Mouse (Mus musculus) retina, embryonic 14.5 days (tissue): ENCODE data around the gene D630045J12Rik.

Source experiments
- DNase-seq: peaks from one replicate; pipeline ENCODE4 v3.0.0-alpha.2; 2015; ENCODE audit warnings: low spot score

The D630045J12Rik gene

DNA sequence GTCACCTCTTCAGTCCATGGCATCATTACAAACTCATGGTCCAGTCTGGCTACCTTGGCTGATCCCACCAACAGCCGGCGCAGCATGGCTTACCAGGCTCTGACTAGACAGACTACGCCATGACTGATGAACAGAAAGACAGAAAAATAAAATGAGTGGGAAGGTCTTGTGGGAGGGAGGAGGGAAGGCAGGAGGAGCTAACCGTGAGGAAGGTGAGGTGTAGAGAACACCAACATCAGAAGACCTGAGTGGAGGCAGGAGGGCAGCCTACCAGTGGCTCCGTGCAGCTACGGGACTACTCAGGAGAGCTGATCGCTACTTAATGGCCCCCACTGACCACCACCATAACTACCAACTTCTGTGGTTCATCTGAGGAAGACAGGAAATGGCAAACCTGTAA, 60.9 kb downstream of the D630045J12Rik start:
- no peak for DNase-seq

GRCm38 (mm10) chr6:38186312-38186950, 67.4 kb downstream of the D630045J12Rik start:
- DNase-seq = no peak

DNA sequence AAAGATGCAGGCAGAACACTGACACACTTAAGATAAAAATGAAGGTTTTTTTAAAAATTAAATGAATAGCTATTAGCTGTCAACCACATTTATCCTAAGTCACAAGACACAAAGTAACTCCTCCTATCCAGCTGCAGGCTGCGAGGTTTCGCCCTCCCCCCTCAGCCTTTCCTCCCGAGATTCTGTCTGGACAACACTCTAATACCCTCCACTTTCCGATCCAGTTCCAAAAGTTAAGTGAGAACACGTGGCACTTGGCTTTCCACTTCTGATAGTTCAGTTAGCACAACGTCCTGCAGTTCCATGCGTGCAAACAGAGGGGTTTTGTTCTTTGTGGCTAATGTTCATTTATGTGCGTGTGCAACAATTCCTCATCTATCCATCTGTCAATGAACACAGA, 69.0 kb downstream of the D630045J12Rik start:
- no peak for DNase-seq

DNA sequence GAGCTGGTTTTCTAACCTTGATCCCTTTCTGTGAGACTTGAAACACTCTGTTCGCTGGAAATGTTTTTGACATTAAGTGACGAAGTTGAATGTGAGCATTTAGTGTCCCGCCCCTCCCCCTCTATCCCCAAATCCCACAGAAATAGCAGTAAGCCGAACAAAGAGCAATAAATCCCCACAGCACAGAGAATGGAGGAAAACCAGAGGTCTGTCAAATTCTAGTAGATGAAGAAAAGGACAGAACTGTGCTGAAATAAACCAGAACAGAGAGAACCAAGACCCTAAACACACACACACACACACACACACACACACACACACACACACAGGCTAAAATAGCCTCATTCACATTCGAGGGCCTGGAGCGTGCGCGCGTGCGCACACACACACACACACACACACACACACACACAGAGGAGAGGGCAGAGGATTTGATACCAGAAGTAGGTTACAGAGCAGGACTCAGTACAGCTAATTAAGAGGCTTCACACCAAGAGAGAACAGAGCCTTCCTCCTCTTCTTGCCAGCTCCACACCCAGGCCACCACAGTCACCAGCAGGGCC, 72.0 kb downstream of the D630045J12Rik start:
- no peak for DNase-seq

GRCm38 (mm10) chr6:38180669-38181068, 73.1 kb downstream of the D630045J12Rik start:
- DNase-seq = no peak

DNA sequence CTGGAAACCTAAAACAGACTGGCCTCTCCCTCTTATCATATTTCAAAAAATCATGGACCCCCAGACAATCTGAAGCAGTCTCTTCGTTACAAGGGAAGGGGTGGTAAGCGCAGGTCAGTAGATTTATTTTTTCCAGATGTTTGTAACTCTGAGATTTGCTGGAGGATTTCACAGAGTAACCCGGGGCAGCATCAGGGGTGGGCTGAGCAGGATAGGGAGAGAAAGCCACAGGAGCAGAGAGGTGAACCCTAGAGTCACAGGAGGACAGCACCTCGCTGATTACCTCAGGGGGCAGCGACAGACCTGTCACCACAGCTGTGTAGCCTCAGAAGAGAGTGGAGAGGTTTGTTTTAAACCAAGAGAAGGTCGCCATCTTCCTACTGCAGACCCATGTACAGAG, 88.4 kb downstream of the D630045J12Rik start:
- DNase-seq = no peak

GRCm38 (mm10) chr6:38164705-38165104, 89.1 kb downstream of the D630045J12Rik start:
- no peak for DNase-seq

GRCm38 (mm10) chr6:38162825-38163504, 90.8 kb downstream of the D630045J12Rik start:
- DNase-seq = no peak

DNA sequence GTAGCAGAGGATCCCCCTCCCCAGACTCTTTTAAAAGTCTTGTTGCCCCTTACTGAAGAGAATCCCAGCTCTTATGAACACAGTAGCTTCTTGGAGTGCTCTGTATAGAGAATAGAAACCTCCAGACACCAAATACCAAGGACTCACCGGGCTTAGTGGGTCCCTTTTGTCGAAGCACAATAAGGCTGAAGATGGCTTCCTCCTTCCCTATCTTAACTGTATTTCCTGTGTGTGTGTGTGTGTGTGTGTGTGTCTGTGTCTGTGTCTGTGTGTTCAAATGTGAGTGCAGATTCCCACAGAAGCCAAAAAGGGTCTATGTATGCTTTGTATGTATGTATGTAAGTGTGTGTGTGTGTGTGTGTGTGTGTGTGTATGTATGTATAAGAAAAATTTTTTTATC, 93.3 kb downstream of the D630045J12Rik start:
- no peak for DNase-seq

- DNase-seq = peak; percentile 96
These were observed 93.7 kb downstream of the D630045J12Rik start for GRCm38 (mm10) chr6:38160102-38160501.

DNA sequence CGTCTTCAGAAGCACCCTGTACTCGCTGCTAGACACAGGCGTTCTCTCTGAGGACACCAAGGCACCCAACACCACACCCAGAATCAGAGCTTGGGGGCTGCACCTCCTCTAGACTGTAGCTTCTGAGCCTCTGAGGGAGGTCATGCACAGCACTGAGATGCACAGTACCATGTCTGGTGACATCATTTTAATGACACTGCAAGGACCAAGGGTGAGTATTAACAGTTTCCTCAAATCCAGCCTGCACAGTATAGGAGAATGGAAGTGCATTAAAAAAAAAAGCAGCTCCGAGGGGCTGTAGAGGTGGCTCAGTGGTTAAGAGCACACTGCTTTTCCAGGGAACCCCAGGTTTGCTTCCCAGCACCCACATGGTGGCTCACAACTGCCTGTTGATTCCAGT, 94.2 kb downstream of the D630045J12Rik start:
- DNase-seq = no peak

DNA sequence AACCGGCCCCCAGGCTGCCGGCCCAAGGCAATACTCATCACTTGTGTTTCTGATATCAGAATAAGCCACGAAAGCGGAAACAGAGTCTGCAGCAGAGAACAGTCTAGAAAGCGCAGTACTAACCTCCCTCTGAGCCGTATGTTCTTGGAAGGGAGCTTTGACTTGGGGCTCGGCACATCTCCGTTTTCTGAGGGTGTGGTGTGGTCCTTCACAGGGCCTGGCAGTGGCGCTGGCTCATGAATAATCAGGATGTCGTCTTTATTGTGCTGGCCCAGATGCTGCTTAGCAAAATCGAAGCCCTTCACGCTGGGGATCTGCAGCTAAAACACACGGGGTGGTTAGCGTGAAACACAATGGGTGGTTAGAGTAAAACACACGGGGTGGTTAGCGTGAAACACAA, 95.9 kb downstream of the D630045J12Rik start:
- DNase-seq = no peak

DNA sequence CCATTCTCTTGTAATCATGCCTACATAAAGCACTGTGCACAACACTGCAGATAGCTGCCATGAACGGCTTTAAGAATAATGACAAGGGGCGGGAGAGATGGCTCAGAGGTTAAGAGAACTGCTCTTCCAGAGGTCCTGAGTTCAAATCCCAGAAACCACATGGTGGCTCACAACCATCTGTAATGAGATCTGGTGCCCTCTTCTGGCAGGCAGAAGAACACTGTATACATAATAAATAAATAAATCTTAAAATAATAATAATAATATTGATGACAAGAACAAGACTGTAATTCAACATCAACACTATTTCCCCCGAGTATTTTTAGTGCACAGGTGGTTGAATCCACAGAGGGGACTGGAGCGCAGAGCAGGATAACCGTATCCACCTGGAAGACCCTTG, 97.6 kb downstream of the D630045J12Rik start:
- DNase-seq = no peak

GRCm38 (mm10) chr6:38152305-38152704, 101.5 kb downstream of the D630045J12Rik start:
- no peak for DNase-seq

DNA sequence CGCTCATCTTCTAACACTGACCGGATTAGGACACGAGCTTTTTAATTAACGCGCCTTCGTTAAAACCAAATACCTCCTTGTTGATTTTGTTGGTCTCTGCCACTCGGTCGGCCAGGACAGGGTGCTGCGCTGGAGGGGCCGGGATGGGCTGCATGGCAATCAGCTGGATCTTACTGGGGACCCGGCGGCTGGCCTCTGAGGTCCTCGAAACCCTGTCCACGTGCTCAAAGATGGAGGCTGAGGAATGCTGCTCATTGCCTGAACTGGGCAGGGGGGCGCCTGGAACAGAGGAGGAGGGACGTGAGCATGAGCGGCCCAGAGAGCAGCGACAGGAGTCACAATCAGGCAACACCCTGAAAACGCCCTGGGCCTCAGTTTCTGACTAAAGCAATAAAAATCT, 104.3 kb downstream of the D630045J12Rik start:
- no peak for DNase-seq

GRCm38 (mm10) chr6:38148626-38149025, 105.2 kb downstream of the D630045J12Rik start:
- peak; percentile 74 for DNase-seq

GRCm38 (mm10) chr6:38147301-38147700, 106.5 kb downstream of the D630045J12Rik start:
- DNase-seq = no peak

DNA sequence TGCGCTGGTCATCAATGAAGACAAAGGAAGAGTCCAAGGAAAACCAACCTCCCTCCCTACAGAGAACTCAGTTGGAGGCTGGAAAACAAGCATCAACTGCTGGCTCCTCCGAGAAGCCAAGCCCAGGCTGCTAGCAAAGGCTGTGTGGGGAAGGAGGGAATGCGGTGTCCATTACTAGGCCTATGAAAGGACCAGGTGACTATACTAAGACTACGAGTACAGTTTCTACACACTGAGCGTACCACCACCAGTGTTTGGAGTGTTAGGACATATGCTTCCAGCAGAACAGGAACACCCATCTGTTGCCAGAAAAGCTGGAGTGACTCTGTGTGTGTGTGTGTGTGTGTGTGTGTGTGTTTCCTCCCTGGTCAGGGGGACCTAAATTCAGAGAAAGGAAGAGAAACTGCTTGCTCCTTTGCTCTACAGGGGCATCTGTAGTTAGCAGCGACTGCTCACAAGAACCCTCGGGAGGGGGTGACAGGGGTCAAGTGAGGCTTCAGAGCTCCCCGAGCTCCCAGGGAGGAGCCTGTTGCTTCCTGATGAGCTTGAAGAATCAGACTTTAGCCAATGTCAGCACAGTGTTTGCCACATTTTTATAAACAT, 108.2 kb downstream of the D630045J12Rik start:
- DNase-seq = no peak

DNA sequence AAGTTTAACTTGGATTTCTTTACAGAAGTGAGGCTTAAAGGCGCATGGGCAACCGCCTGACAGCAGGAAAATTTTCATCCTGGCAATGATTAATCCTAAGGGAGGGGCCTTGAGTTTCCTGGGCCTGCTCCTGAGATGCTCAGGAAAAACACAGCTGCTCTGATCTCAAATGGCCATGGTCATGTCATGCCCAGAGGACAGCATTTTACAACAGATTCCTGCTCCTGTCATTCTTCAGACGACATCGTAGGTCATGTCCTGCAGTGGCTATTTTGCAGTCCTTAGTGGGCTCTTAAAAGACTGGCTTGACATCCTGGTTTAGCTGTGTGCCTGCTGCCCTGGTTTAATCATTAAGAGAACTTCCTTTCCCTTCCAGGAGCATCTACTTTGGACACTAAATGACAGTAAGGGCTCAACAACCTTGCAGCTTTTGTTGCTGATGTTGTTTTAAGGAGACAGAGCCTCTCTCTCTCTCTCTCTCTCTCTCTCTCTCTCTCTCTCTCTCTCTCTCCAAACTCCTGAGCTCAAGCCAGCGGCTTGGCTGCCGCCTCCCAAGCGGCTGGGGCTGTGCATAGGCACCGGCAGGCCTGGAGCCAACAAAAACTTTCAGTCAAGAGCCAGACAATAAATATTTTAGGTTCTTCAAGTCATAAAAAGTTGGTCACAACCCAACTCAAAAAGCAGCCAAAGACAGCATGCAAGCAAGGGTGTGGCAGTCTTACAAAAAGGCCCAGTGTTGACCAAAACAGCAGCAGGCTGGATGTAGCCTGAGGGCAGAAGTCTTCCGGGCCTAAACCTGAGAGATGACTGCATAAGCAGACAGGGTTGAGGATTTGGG, 109.4 kb downstream of the D630045J12Rik start:
- DNase-seq = no peak

- no peak for DNase-seq
These were observed 113.4 kb downstream of the D630045J12Rik start for GRCm38 (mm10) chr6:38140402-38140801.

DNA sequence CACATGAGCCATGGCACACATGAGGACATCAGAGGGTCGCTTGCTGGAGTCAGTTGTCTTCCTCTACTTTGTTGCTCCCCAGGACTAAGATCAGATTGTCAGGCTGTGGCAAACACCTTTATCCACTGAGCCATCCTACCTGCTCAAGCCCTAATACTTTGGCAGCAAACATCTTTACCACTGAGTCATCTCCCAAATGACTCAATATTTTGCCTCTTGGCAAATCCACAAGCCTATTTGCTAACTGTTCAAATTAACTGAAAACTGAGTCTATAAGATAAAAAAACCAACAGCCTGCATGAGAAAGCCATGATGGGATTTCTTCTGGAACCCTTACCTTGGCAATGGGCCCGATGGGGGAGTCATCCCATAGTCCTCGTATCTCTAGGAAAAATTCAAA, 114.7 kb downstream of the D630045J12Rik start:
- DNase-seq = no peak
